In the genomic region with DNA sequence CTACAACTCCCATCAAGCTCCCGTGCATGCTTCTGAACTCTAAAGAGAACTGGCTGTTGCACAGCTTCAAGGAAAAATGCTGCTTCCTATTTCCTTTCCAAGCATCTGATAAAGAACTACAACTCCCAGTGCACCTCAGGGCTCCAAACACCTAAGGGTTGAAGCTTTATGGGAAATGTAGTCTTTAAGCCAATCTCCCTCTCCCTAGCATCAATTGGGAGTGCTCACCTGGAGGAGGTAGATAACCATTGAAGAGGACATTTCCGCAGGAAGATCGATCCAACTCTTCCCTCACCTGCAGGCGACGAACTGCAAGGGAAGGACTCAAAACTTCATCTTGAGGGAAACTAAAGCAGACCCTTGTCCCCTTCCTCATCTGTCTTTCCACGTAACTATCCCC, we compare ENCODE assay signal across 8 mouse cellular contexts. TPM values are rescaled to one million over a fixed set of nuclear protein-coding genes. Genes with fewer than 3 reads are reported as not detected.
A peak's percentile ranks its signal among the peaks of the same experiment; 100 is the strongest.
DNase-seq lines count a peak whose midpoint lies in the region; ATAC-seq lines count a peak whose summit lies in the region.

No protein-coding gene starts in this region.

- H3K4me1 ChIP-seq in embryonic facial prominence, embryonic 15.5 days, result peaks cover 27% of the 10 kb centered on the region
- H3K4me1 ChIP-seq in intestine, embryonic 15.5 days (replicated peaks), result peaks cover 18% of the 10 kb centered on the region
- peaks cover 32% of the 10 kb centered on the region for H3K4me1 ChIP-seq in midbrain, embryonic 10.5 days

- 0 out of 2 replicates have a peak overlapping the region, but pooled peaks have one; percentile 78 for H3K4me3 ChIP-seq in embryonic facial prominence, embryonic 15.5 days (replicated peaks)
- H3K4me3 ChIP-seq in intestine, embryonic 15.5 days (replicated peaks), result 0 out of 2 replicates have a peak overlapping the region, but pooled peaks have one; percentile 2
- peak overlapping the region; percentile 83 for H3K4me3 ChIP-seq in midbrain, embryonic 10.5 days

- H3K27ac ChIP-seq in embryonic facial prominence, embryonic 15.5 days (replicated peaks), result no peak overlapping the region
- no peak overlapping the region for H3K27ac ChIP-seq in intestine, embryonic 15.5 days
- no peak overlapping the region for H3K27ac ChIP-seq in midbrain, embryonic 10.5 days (replicated peaks)

- H3K4me2 ChIP-seq in embryonic facial prominence, embryonic 15.5 days (replicated peaks), result peak overlapping the region; percentile 78
- peak overlapping the region; percentile 82 for H3K4me2 ChIP-seq in intestine, embryonic 15.5 days (replicated peaks)

- no peak overlapping the region for H3K9ac ChIP-seq in embryonic facial prominence, embryonic 15.5 days
- H3K9ac ChIP-seq in intestine, embryonic 15.5 days, result no peak overlapping the region

- DNase-seq in heart, adult 8-10 months (ENCODE audit: low spot score), result peak; percentile 63
- no peak for DNase-seq in heart, postnatal 4 days
- no peak for DNase-seq in midbrain, embryonic 10.5 days (ENCODE audit: low spot score)
- DNase-seq in left cerebral cortex, postnatal 25 days (ENCODE audit: low spot score in 2 of 2), result no peak
- no peak for DNase-seq in urinary bladder, adult 18-20 months (ENCODE audit: low spot score in 2 of 2)
- DNase-seq in cerebellum, postnatal 25 days, result no peak

- no peaks in the 10 kb centered on the region for H3K9me3 ChIP-seq in embryonic facial prominence, embryonic 15.5 days (replicated peaks)
- no peaks in the 10 kb centered on the region for H3K9me3 ChIP-seq in intestine, embryonic 15.5 days
- H3K9me3 ChIP-seq in midbrain, embryonic 10.5 days (replicated peaks), result no peaks in the 10 kb centered on the region

- intact Hi-C loops in left cerebral cortex, postnatal 25 days (cut with DNase I), result loop anchor here (2.0 kb wide), 1 partner anchor 13 kb away; no protein-coding TSS in a partner anchor

- WGBS in embryonic facial prominence, embryonic 15.5 days, result 24% methylated on average over 6 of the region's 6 CpGs
- 28% methylated on average over 6 of the region's 6 CpGs for WGBS in intestine, embryonic 15.5 days
- WGBS in midbrain, embryonic 10.5 days, result 30% methylated on average over 6 of the region's 6 CpGs

- ATAC-seq in embryonic facial prominence, embryonic 15.5 days (ENCODE audit: insufficient number of reproducible peaks, low FRiP score, low TSS enrichment, low read depth), result no peak
- peak; percentile 54 for ATAC-seq in intestine, embryonic 15.5 days

- 0 out of 2 replicates have a peak, but pooled peaks cover 6% of the 10 kb centered on the region for H3K36me3 ChIP-seq in embryonic facial prominence, embryonic 15.5 days
- 0 out of 2 replicates have a peak, but pooled peaks cover 5% of the 10 kb centered on the region for H3K36me3 ChIP-seq in intestine, embryonic 15.5 days
- H3K36me3 ChIP-seq in midbrain, embryonic 10.5 days, result peaks cover 40% of the 10 kb centered on the region

- H3K27me3 ChIP-seq in embryonic facial prominence, embryonic 15.5 days, result peaks cover 7% of the 10 kb centered on the region
- H3K27me3 ChIP-seq in intestine, embryonic 15.5 days (replicated peaks), result no peaks in the 10 kb centered on the region
- H3K27me3 ChIP-seq in midbrain, embryonic 10.5 days (ENCODE audit: low read depth, poor library complexity, severe bottlenecking), result peaks cover 37% of the 10 kb centered on the region

RNA-seq across cellular contexts. Expression of gene Shkbp1, which starts 1.7 kb away (rescaled TPM):
- 1 to 10 TPM; 4.8 to 8.0 (median 6.0) TPM for total RNA-seq in heart, adult 8-10 months (2022)
- total RNA-seq in heart, postnatal 4 days (2021), result 10 to 100 TPM; 18.4 to 19.8 TPM
- 36.8 and 46.2 TPM in 2 replicates for polyA plus RNA-seq in embryonic facial prominence, embryonic 15.5 days (2015; fragmentation: Nextera tagmentation; extraction: Ambion mirVana)
- 35.0 and 35.5 TPM in 2 replicates for polyA plus RNA-seq in intestine, embryonic 15.5 days (2015; fragmentation: Nextera tagmentation; extraction: Ambion mirVana)
- polyA plus RNA-seq in midbrain, embryonic 10.5 days (2016; fragmentation: Nextera tagmentation; extraction: Ambion mirVana), result 71.7 and 77.2 TPM in 2 replicates
- 10 to 100 TPM; 21.7 to 31.2 TPM for total RNA-seq in left cerebral cortex, postnatal 25 days (2021)

RNA-seq across cellular contexts. Expression of gene Gm20479, which starts 3.1 kb away (rescaled TPM):
- not detected for total RNA-seq in heart, adult 8-10 months (2022)
- total RNA-seq in heart, postnatal 4 days (2021), result 1 to 10 TPM in 1 of 2 experiments, not detected in 1; 3.7 TPM
- polyA plus RNA-seq in embryonic facial prominence, embryonic 15.5 days (2015; fragmentation: Nextera tagmentation; extraction: Ambion mirVana), result 0.35 and 0.43 TPM in 2 replicates
- 1.8 TPM in 1 of 2 replicates, not detected in the other for polyA plus RNA-seq in intestine, embryonic 15.5 days (2015; fragmentation: Nextera tagmentation; extraction: Ambion mirVana)
- polyA plus RNA-seq in midbrain, embryonic 10.5 days (2016; fragmentation: Nextera tagmentation; extraction: Ambion mirVana), result 0.48 and 0.82 TPM in 2 replicates
- total RNA-seq in left cerebral cortex, postnatal 25 days (2021), result not detected

RNA-seq across cellular contexts. Expression of gene Ltbp4, which starts 16.7 kb away (rescaled TPM):
- total RNA-seq in heart, adult 8-10 months (2022), result 100 to 1,000 TPM; 166 to 198 (median 187) TPM
- 100 to 1,000 TPM; 238 to 255 TPM for total RNA-seq in heart, postnatal 4 days (2021)
- 85.5 and 92.3 TPM in 2 replicates for polyA plus RNA-seq in embryonic facial prominence, embryonic 15.5 days (2015; fragmentation: Nextera tagmentation; extraction: Ambion mirVana)
- polyA plus RNA-seq in intestine, embryonic 15.5 days (2015; fragmentation: Nextera tagmentation; extraction: Ambion mirVana), result 75.9 and 92.8 TPM in 2 replicates
- polyA plus RNA-seq in midbrain, embryonic 10.5 days (2016; fragmentation: Nextera tagmentation; extraction: Ambion mirVana), result 7.0 and 9.0 TPM in 2 replicates
- total RNA-seq in left cerebral cortex, postnatal 25 days (2021), result 10 to 100 TPM; 46.7 to 50.4 TPM

Comparison
In these comparisons a context has a peak if more than half of its experiments do, and no peak if none do; other contexts are left out.
1. H3K4me3 ChIP-seq: peak in every context shown above with its lines; median percentile 83 in midbrain, embryonic 10.5 days; 78 in embryonic facial prominence, embryonic 15.5 days; 2 in intestine, embryonic 15.5 days.